Mouse (Mus musculus) Muller cell, postnatal 12 days (primary cell): ENCODE data around the gene 4930539E08Rik.

ENCODE experiments used
- DNase-seq: peaks from one replicate; pipeline ENCODE4 v3.0.0-alpha.2; 2015; ENCODE audit errors: inconsistent ontology term

Gene 4930539E08Rik

GRCm38 (mm10) chr17:28896095-28896780 lies 18.9 kb downstream of the 4930539E08Rik start:
- no peak for DNase-seq

- no peak for DNase-seq
These were observed 19.8 kb downstream of the 4930539E08Rik start for GRCm38 (mm10) chr17:28895217-28895875.

- DNase-seq = no peak
These were observed 20.9 kb downstream of the 4930539E08Rik start for GRCm38 (mm10) chr17:28894050-28894767.

- no peak for DNase-seq
These were observed 28.9 kb downstream of the 4930539E08Rik start for GRCm38 (mm10) chr17:28886266-28886665.

- no peak for DNase-seq
These were observed 29.9 kb downstream of the 4930539E08Rik start for GRCm38 (mm10) chr17:28885231-28885630.

GRCm38 (mm10) chr17:28883941-28884516 lies 31.1 kb downstream of the 4930539E08Rik start:
- no peak for DNase-seq

- no peak for DNase-seq
These were observed 32.3 kb downstream of the 4930539E08Rik start for GRCm38 (mm10) chr17:28882810-28883209.

GRCm38 (mm10) chr17:28882316-28882715 lies 32.8 kb downstream of the 4930539E08Rik start:
- peak; percentile 72 for DNase-seq

GRCm38 (mm10) chr17:28879931-28880391 lies 35.2 kb downstream of the 4930539E08Rik start:
- DNase-seq = peak; percentile 49

- DNase-seq = no peak
These were observed 38.3 kb downstream of the 4930539E08Rik start for GRCm38 (mm10) chr17:28876821-28877220.

- no peak for DNase-seq
These were observed 38.8 kb downstream of the 4930539E08Rik start for GRCm38 (mm10) chr17:28876331-28876730.

- DNase-seq = peak; percentile 68
These were observed 39.8 kb downstream of the 4930539E08Rik start for GRCm38 (mm10) chr17:28875316-28875715.

- no peak for DNase-seq
These were observed 40.3 kb downstream of the 4930539E08Rik start for GRCm38 (mm10) chr17:28874825-28875224.

GRCm38 (mm10) chr17:28874216-28874615 lies 40.9 kb downstream of the 4930539E08Rik start:
- no peak for DNase-seq

GRCm38 (mm10) chr17:28872322-28872721 lies 42.8 kb downstream of the 4930539E08Rik start:
- no peak for DNase-seq

GRCm38 (mm10) chr17:28871831-28872230 lies 43.3 kb downstream of the 4930539E08Rik start:
- DNase-seq = no peak

- no peak for DNase-seq
These were observed 44.7 kb downstream of the 4930539E08Rik start for GRCm38 (mm10) chr17:28870435-28870834.

- DNase-seq = no peak
These were observed 45.6 kb downstream of the 4930539E08Rik start for GRCm38 (mm10) chr17:28869412-28870110.

- DNase-seq = no peak
These were observed 47.7 kb downstream of the 4930539E08Rik start for GRCm38 (mm10) chr17:28867381-28867780.

- no peak for DNase-seq
These were observed 48.2 kb downstream of the 4930539E08Rik start for GRCm38 (mm10) chr17:28866921-28867320.

GRCm38 (mm10) chr17:28864464-28864863 lies 50.7 kb downstream of the 4930539E08Rik start:
- no peak for DNase-seq
